Mouse (Mus musculus) spleen, postnatal 4 days (tissue): ENCODE data around the gene Tbck.

Experiments used
- DNase-seq, 2 experiments: peaks; one replicate each; pipeline ENCODE4 v3.0.0; 2022; ENCODE audit warnings: low spot score in 2 of 2

Gene Tbck

GRCm38 (mm10) chr3:132868838-132869237 is 184.9 kb downstream of the Tbck start:
- no peak for DNase-seq

- no peak for DNase-seq
Observed at GRCm38 (mm10) chr3:132870079-132870478, 186.1 kb downstream of the Tbck start.

GRCm38 (mm10) chr3:132871318-132871904 is 187.5 kb downstream of the Tbck start:
- peak in 1 of 2 experiments; percentile 30 for DNase-seq

- DNase-seq = no peak
Observed at GRCm38 (mm10) chr3:132873251-132873650, 189.3 kb downstream of the Tbck start.

GRCm38 (mm10) chr3:132876011-132876708 is 192.2 kb downstream of the Tbck start:
- no peak for DNase-seq

GRCm38 (mm10) chr3:132876933-132877676 is 193.2 kb downstream of the Tbck start:
- no peak for DNase-seq

GRCm38 (mm10) chr3:132880361-132880760 is 196.4 kb downstream of the Tbck start:
- no peak for DNase-seq

GRCm38 (mm10) chr3:132880826-132881225 is 196.9 kb downstream of the Tbck start:
- DNase-seq = no peak

GRCm38 (mm10) chr3:132883256-132883655 is 199.3 kb downstream of the Tbck start:
- no peak for DNase-seq

GRCm38 (mm10) chr3:132884459-132884858 is 200.5 kb downstream of the Tbck start:
- DNase-seq = no peak

- DNase-seq = no peak
Observed at GRCm38 (mm10) chr3:132886419-132887050, 202.6 kb downstream of the Tbck start.

- DNase-seq = no peak
Observed at GRCm38 (mm10) chr3:132887074-132887848, 203.3 kb downstream of the Tbck start.
